Mouse (Mus musculus): Measurements from ENCODE around the gene Mybphl. TPM values are rescaled to one million over a fixed set of nuclear protein-coding genes. Genes with fewer than 3 reads are reported as not detected.

Gene Mybphl
- total and polyA plus RNA-seq, 3 experiments = not detected

- ATAC-seq (ENCODE audit: extremely low read depth, insufficient number of reproducible peaks, low FRiP score, poor library complexity, severe bottlenecking) = no peak
- Histone ChIP-seq H3K27me3 (ENCODE audit: insufficient read depth, low read length) (peaks cover 53% of the 10 kb centered on the region), H3K9me3 (replicated peaks) (no peaks in the 10 kb centered on the region), H3K4me3 (ENCODE audit: low read depth, low read length) (no peak overlapping the region), H3K4me1 (ENCODE audit: insufficient read depth, low read depth, low read length) (peaks cover 9% of the 10 kb centered on the region), H3K36me3 (replicated peaks) (no peaks in the 10 kb centered on the region)
- no peak for TF ChIP-seq POLR2AphosphoS5 (IDR thresholded peaks at IDR 0.05; ENCODE audit: insufficient replicate concordance, low read depth, low read length)
- no peak for TF ChIP-seq TAL1 (conservative IDR thresholded peaks at IDR 0.05; ENCODE audit: low read depth, low read length)
- no peak for TF ChIP-seq CTCF (IDR thresholded peaks at IDR 0.05; ENCODE audit: low read depth, low read length)
- no peak for TF ChIP-seq GATA2 (IDR thresholded peaks at IDR 0.05; ENCODE audit: borderline replicate concordance, low read depth, low read length)
- TF ChIP-seq GATA1 (IDR thresholded peaks at IDR 0.05; ENCODE audit: borderline replicate concordance, low read length) = no peak
- no peak for DNase-seq (ENCODE audit: low spot score)
These were observed 35.7 kb downstream of the Mybphl start for GRCm38 (mm10) chr3:108400442-108400841.

GRCm38 (mm10) chr3:108401692-108402527 is 37.2 kb downstream of the Mybphl start:
- no peak for TF ChIP-seq TAL1 (conservative IDR thresholded peaks at IDR 0.05; ENCODE audit: low read depth, low read length)
- TF ChIP-seq CTCF (IDR thresholded peaks at IDR 0.05; ENCODE audit: low read depth, low read length) = peak; percentile 64
- no peaks in the 10 kb centered on the region for H3K36me3 ChIP-seq (replicated peaks)
- no peaks in the 10 kb centered on the region for H3K9me3 ChIP-seq (replicated peaks)
- peaks cover 50% of the 10 kb centered on the region for H3K27me3 ChIP-seq (ENCODE audit: insufficient read depth, low read length)
- peak overlapping the region; percentile 41; the same call in 1 of the 2 replicates for H3K4me3 ChIP-seq (ENCODE audit: low read depth, low read length)
- ATAC-seq (ENCODE audit: extremely low read depth, insufficient number of reproducible peaks, low FRiP score, poor library complexity, severe bottlenecking) = peak; percentile 64
- peaks cover 9% of the 10 kb centered on the region for H3K4me1 ChIP-seq (ENCODE audit: insufficient read depth, low read depth, low read length)
- DNase-seq (ENCODE audit: low spot score) = peak; percentile 77

GRCm38 (mm10) chr3:108402528-108402920 is 37.8 kb downstream of the Mybphl start:
- Histone ChIP-seq H3K36me3 (replicated peaks) (no peaks in the 10 kb centered on the region), H3K27me3 (ENCODE audit: insufficient read depth, low read length) (peaks cover 47% of the 10 kb centered on the region), H3K4me1 (ENCODE audit: insufficient read depth, low read depth, low read length) (peaks cover 9% of the 10 kb centered on the region), H3K9me3 (replicated peaks) (no peaks in the 10 kb centered on the region), H3K4me3 (ENCODE audit: low read depth, low read length) (no peak overlapping the region)
- no peak for ATAC-seq (ENCODE audit: extremely low read depth, insufficient number of reproducible peaks, low FRiP score, poor library complexity, severe bottlenecking)
- DNase-seq (ENCODE audit: low spot score) = no peak
- TF ChIP-seq TAL1 (conservative IDR thresholded peaks at IDR 0.05; ENCODE audit: low read depth, low read length) (no peak), POLR2AphosphoS5 (IDR thresholded peaks at IDR 0.05; ENCODE audit: insufficient replicate concordance, low read depth, low read length) (no peak), GATA1 (IDR thresholded peaks at IDR 0.05; ENCODE audit: borderline replicate concordance, low read length) (no peak)

GRCm38 (mm10) chr3:108405536-108406305 is 41.0 kb downstream of the Mybphl start:
- ATAC-seq (ENCODE audit: extremely low read depth, insufficient number of reproducible peaks, low FRiP score, poor library complexity, severe bottlenecking) = no peak
- no peak for DNase-seq (ENCODE audit: low spot score)
- Histone ChIP-seq H3K4me3 (ENCODE audit: low read depth, low read length) (no peak overlapping the region), H3K36me3 (replicated peaks) (no peaks in the 10 kb centered on the region), H3K27me3 (ENCODE audit: insufficient read depth, low read length) (peaks cover 46% of the 10 kb centered on the region), H3K9me3 (replicated peaks) (no peaks in the 10 kb centered on the region), H3K4me1 (ENCODE audit: insufficient read depth, low read depth, low read length) (peaks cover 9% of the 10 kb centered on the region)
- TF ChIP-seq GATA1 (IDR thresholded peaks at IDR 0.05; ENCODE audit: borderline replicate concordance, low read length) (no peak), TAL1 (conservative IDR thresholded peaks at IDR 0.05; ENCODE audit: low read depth, low read length) (no peak), POLR2AphosphoS5 (IDR thresholded peaks at IDR 0.05; ENCODE audit: insufficient replicate concordance, low read depth, low read length) (no peak), CTCF (IDR thresholded peaks at IDR 0.05; ENCODE audit: low read depth, low read length) (no peak), GATA2 (IDR thresholded peaks at IDR 0.05; ENCODE audit: borderline replicate concordance, low read depth, low read length) (no peak)

GRCm38 (mm10) chr3:108406306-108406885 is 41.7 kb downstream of the Mybphl start:
- DNase-seq (ENCODE audit: low spot score) (no peak), ATAC-seq (ENCODE audit: extremely low read depth, insufficient number of reproducible peaks, low FRiP score, poor library complexity, severe bottlenecking) (no peak)
- H3K36me3 ChIP-seq (replicated peaks) = no peaks in the 10 kb centered on the region
- H3K4me1 ChIP-seq (ENCODE audit: insufficient read depth, low read depth, low read length) = peaks cover 7% of the 10 kb centered on the region
- H3K9me3 ChIP-seq (replicated peaks) = no peaks in the 10 kb centered on the region
- peaks cover 40% of the 10 kb centered on the region for H3K27me3 ChIP-seq (ENCODE audit: insufficient read depth, low read length)
- no peak for TF ChIP-seq GATA2 (IDR thresholded peaks at IDR 0.05; ENCODE audit: borderline replicate concordance, low read depth, low read length)
- no peak for TF ChIP-seq POLR2AphosphoS5 (IDR thresholded peaks at IDR 0.05; ENCODE audit: insufficient replicate concordance, low read depth, low read length)
- no peak for TF ChIP-seq GATA1 (IDR thresholded peaks at IDR 0.05; ENCODE audit: borderline replicate concordance, low read length)
- TF ChIP-seq CTCF (IDR thresholded peaks at IDR 0.05; ENCODE audit: low read depth, low read length) = no peak
- no peak for TF ChIP-seq TAL1 (conservative IDR thresholded peaks at IDR 0.05; ENCODE audit: low read depth, low read length)
- H3K4me3 ChIP-seq (ENCODE audit: low read depth, low read length) = no peak overlapping the region

DNA sequence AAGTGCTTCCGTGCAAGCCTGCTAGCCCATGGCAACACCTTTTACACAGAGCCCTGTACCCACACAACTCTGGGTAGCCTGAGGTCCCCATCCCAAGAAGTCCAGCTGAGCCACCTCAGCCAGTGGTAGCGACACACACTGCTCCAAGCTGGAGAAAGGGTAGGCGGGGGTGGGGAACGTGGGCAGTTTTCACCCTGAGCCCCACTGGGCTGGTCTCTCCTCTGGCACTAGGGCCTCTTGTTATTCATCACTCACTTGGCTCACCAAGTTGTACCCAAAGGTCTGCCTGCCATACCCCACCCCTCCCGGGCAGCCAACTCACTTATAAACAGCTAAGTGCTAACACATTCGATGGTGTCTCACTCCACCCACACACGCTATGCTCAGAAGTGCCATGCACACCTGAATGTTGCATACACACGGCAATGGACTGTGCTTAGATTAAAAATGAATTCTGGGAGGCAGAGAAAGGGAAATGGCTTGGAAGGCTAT is 43.9 kb downstream of the Mybphl start:
- H3K4me3 ChIP-seq (ENCODE audit: low read depth, low read length) = no peak overlapping the region
- H3K9me3 ChIP-seq (replicated peaks) = peaks cover 11% of the 10 kb centered on the region
- DNase-seq (ENCODE audit: low spot score) = no peak
- H3K4me1 ChIP-seq (ENCODE audit: insufficient read depth, low read depth, low read length) = no peaks in the 10 kb centered on the region
- ATAC-seq (ENCODE audit: extremely low read depth, insufficient number of reproducible peaks, low FRiP score, poor library complexity, severe bottlenecking) = no peak
- no peaks in the 10 kb centered on the region for H3K36me3 ChIP-seq (replicated peaks)
- TF ChIP-seq GATA2 (IDR thresholded peaks at IDR 0.05; ENCODE audit: borderline replicate concordance, low read depth, low read length) (no peak), POLR2AphosphoS5 (IDR thresholded peaks at IDR 0.05; ENCODE audit: insufficient replicate concordance, low read depth, low read length) (no peak), CTCF (IDR thresholded peaks at IDR 0.05; ENCODE audit: low read depth, low read length) (no peak), TAL1 (conservative IDR thresholded peaks at IDR 0.05; ENCODE audit: low read depth, low read length) (no peak), GATA1 (IDR thresholded peaks at IDR 0.05; ENCODE audit: borderline replicate concordance, low read length) (no peak)
- peaks cover 30% of the 10 kb centered on the region for H3K27me3 ChIP-seq (ENCODE audit: insufficient read depth, low read length)

Measured in G1E (cell line).